Mouse (Mus musculus): Measurements from ENCODE around the gene Fbl.
"Not testable (repeated sequence)": the region's sequence is repeated elsewhere in the genome, so short reads cannot be mapped to it uniquely, and the experiment has no call there.

Gene Fbl

GRCm38 (mm10) chr7:28191903-28192302, 22.4 kb downstream of the Fbl start:
- DNase-seq (ENCODE audit: low read depth, low spot score) = no peak

GRCm38 (mm10) chr7:28195414-28196098, 26.0 kb downstream of the Fbl start:
- no peak for DNase-seq (ENCODE audit: low read depth, low spot score)

- DNase-seq (ENCODE audit: low read depth, low spot score) = no peak
These were observed 27.0 kb downstream of the Fbl start for GRCm38 (mm10) chr7:28196528-28196927.

GRCm38 (mm10) chr7:28199054-28199453, 29.5 kb downstream of the Fbl start:
- DNase-seq (ENCODE audit: low read depth, low spot score) = no peak

GRCm38 (mm10) chr7:28203207-28204108, 33.9 kb downstream of the Fbl start:
- DNase-seq (ENCODE audit: low read depth, low spot score) = no peak

GRCm38 (mm10) chr7:28206044-28206600, 36.6 kb downstream of the Fbl start:
- no peak for DNase-seq (ENCODE audit: low read depth, low spot score)

GRCm38 (mm10) chr7:28208396-28208987, 39.0 kb downstream of the Fbl start:
- no peak for DNase-seq (ENCODE audit: low read depth, low spot score)

- peak; percentile 39 for DNase-seq (ENCODE audit: low read depth, low spot score)
These were observed 39.5 kb downstream of the Fbl start for GRCm38 (mm10) chr7:28208988-28209508.

GRCm38 (mm10) chr7:28210731-28211130, 41.2 kb downstream of the Fbl start:
- DNase-seq (ENCODE audit: low read depth, low spot score) = no peak

GRCm38 (mm10) chr7:28214142-28214541, 44.6 kb downstream of the Fbl start:
- DNase-seq (ENCODE audit: low read depth, low spot score) = no peak

- DNase-seq (ENCODE audit: low read depth, low spot score) = not testable (repeated sequence)
These were observed 46.4 kb downstream of the Fbl start for GRCm38 (mm10) chr7:28215950-28216349.

GRCm38 (mm10) chr7:28217811-28218210, 48.3 kb downstream of the Fbl start:
- not testable (repeated sequence) for DNase-seq (ENCODE audit: low read depth, low spot score)

- DNase-seq (ENCODE audit: low read depth, low spot score) = not testable (repeated sequence)
These were observed 49.6 kb downstream of the Fbl start for GRCm38 (mm10) chr7:28218951-28219740.

- DNase-seq (ENCODE audit: low read depth, low spot score) = not testable (repeated sequence)
These were observed 57.3 kb downstream of the Fbl start for GRCm38 (mm10) chr7:28226836-28227235.

GRCm38 (mm10) chr7:28227421-28227820, 57.9 kb downstream of the Fbl start:
- DNase-seq (ENCODE audit: low read depth, low spot score) = not testable (repeated sequence)
